Mouse (Mus musculus) testis, adult 2 months (tissue): ENCODE results near the gene Pip4k2b. TPM values are rescaled to one million over a fixed set of nuclear protein-coding genes. Genes with fewer than 3 reads are reported as not detected.

Experiments used
- H3K27ac ChIP-seq: fragments of 200-500 bp; 2 replicates; pipeline ENCODE4 v1.5.1; 2012; ENCODE audit warnings: low read depth, low read length; ENCODE audit not compliant: control insufficient read depth, insufficient read depth
- H3K27me3 ChIP-seq: fragments of 200-500 bp; 2 replicates; pipeline ENCODE4 v1.6.1; 2012; ENCODE audit warnings: mild to moderate bottlenecking, low read length, moderate library complexity; ENCODE audit not compliant: control insufficient read depth, insufficient read depth
- H3K36me3 ChIP-seq: fragments of 200-500 bp; 2 replicates; pipeline ENCODE4 v1.6.1; 2012; ENCODE audit warnings: mild to moderate bottlenecking, low read length; ENCODE audit not compliant: control insufficient read depth, insufficient read depth
- H3K4me1 ChIP-seq: fragments of 200-500 bp; 2 replicates; pipeline ENCODE4 v1.6.1; 2012; ENCODE audit warnings: low read length; ENCODE audit not compliant: control insufficient read depth, insufficient read depth
- H3K4me3 ChIP-seq: fragments of 200-500 bp; 2 replicates; pipeline ENCODE4 v1.5.1; 2012; ENCODE audit warnings: low read depth, mild to moderate bottlenecking, low read length, moderate library complexity, mixed read lengths; ENCODE audit not compliant: control insufficient read depth
- CTCF ChIP-seq: fragments of 200-500 bp; IDR thresholded peaks from 2 replicates; pipeline ENCODE4 v1.5.1; 2012; ENCODE audit warnings: low read depth, mild to moderate bottlenecking, inconsistent platforms, low read length, moderate library complexity; ENCODE audit not compliant: control insufficient read depth, insufficient read depth, insufficient replicate concordance
- POLR2A ChIP-seq: fragments of 200-500 bp; IDR thresholded peaks from 2 replicates; pipeline ENCODE4 v1.6.1; 2012; ENCODE audit warnings: low read depth, mild to moderate bottlenecking, inconsistent platforms, low read length, moderate library complexity; ENCODE audit not compliant: control insufficient read depth
- polyA plus RNA-seq: library from polyadenylated mRNA; depleted of rRNA; stranded (reverse); fragments of >200 nt; gene quantifications from 2 replicates; pipeline ENCODE4 v1.2.3, GENCODE M21; 2012

The Pip4k2b gene
- polyA plus RNA-seq, 1 experiment = 2.5 TPM

GRCm38 (mm10) chr11:97728311-97728710, 16.2 kb downstream of the Pip4k2b start:
- Histone ChIP-seq H3K36me3 (no peaks in the 10 kb centered on the region), H3K27ac (no peak overlapping the region)

GRCm38 (mm10) chr11:97723709-97724108, 20.8 kb downstream of the Pip4k2b start:
- no peak overlapping the region for H3K4me3 ChIP-seq
- H3K4me1 ChIP-seq = no peaks in the 10 kb centered on the region
- H3K36me3 ChIP-seq = no peaks in the 10 kb centered on the region
- TF ChIP-seq CTCF = no peak
- TF ChIP-seq POLR2A = no peak
- H3K27me3 ChIP-seq = no peaks in the 10 kb centered on the region
- no peak overlapping the region for H3K27ac ChIP-seq

More at GRCm38 (mm10) chr11:97728311-97728710, 16.2 kb downstream of the Pip4k2b start:
- H3K4me3 ChIP-seq = no peak overlapping the region
- no peak for TF ChIP-seq CTCF
- H3K27me3 ChIP-seq = no peaks in the 10 kb centered on the region
- no peaks in the 10 kb centered on the region for H3K4me1 ChIP-seq

- Histone ChIP-seq H3K27ac (no peak overlapping the region), H3K36me3 (no peaks in the 10 kb centered on the region), H3K27me3 (no peaks in the 10 kb centered on the region), H3K4me1 (no peaks in the 10 kb centered on the region), H3K4me3 (no peak overlapping the region)
- no peak for TF ChIP-seq CTCF
- TF ChIP-seq POLR2A = no peak
These were observed 23.2 kb downstream of the Pip4k2b start for GRCm38 (mm10) chr11:97721338-97721737.

GRCm38 (mm10) chr11:97719041-97719440, 25.5 kb downstream of the Pip4k2b start:
- H3K4me1 ChIP-seq = no peaks in the 10 kb centered on the region
- no peak overlapping the region for H3K4me3 ChIP-seq
- H3K36me3 ChIP-seq = no peaks in the 10 kb centered on the region
- TF ChIP-seq POLR2A (no peak), CTCF (no peak)
- H3K27me3 ChIP-seq = no peaks in the 10 kb centered on the region
- no peak overlapping the region for H3K27ac ChIP-seq

- no peak overlapping the region for H3K27ac ChIP-seq
- H3K4me1 ChIP-seq = no peaks in the 10 kb centered on the region
- H3K27me3 ChIP-seq = no peaks in the 10 kb centered on the region
- no peaks in the 10 kb centered on the region for H3K36me3 ChIP-seq
- TF ChIP-seq CTCF = no peak
- no peak for TF ChIP-seq POLR2A
- H3K4me3 ChIP-seq = no peak overlapping the region
These were observed 26.1 kb downstream of the Pip4k2b start for GRCm38 (mm10) chr11:97718281-97718860.

GRCm38 (mm10) chr11:97717369-97718280, 26.9 kb downstream of the Pip4k2b start:
- Histone ChIP-seq H3K27me3 (no peaks in the 10 kb centered on the region), H3K4me3 (no peak overlapping the region), H3K36me3 (no peaks in the 10 kb centered on the region), H3K27ac (no peak overlapping the region), H3K4me1 (no peaks in the 10 kb centered on the region)
- no peak for TF ChIP-seq CTCF
- TF ChIP-seq POLR2A = no peak

- H3K4me3 ChIP-seq = no peak overlapping the region
- H3K36me3 ChIP-seq = no peaks in the 10 kb centered on the region
- no peak overlapping the region for H3K27ac ChIP-seq
- H3K27me3 ChIP-seq = no peaks in the 10 kb centered on the region
- H3K4me1 ChIP-seq = no peaks in the 10 kb centered on the region
- TF ChIP-seq POLR2A (no peak), CTCF (no peak)
These were observed 28.5 kb downstream of the Pip4k2b start for GRCm38 (mm10) chr11:97716021-97716420.
